19 mouse cellular contexts compared by ENCODE assay signal in genomic region chr13:92697141-92697540, GRCm38 (mm10).
DNase-seq lines count a peak whose midpoint lies in the region; ATAC-seq and TF ChIP-seq lines count a peak whose summit lies in the region.
"Had no signal": no experiment of that assay in that cellular context is flagged by ENCODE, and none has a peak within 500 bp of the region (broad histone marks: within the 10 kb centered on the region; RNA-seq: fewer than 3 reads in every experiment).

No protein-coding gene starts in this region.

- peaks cover 11% of the 10 kb centered on the region for H3K4me1 ChIP-seq in heart, embryonic 10.5 days
- peaks cover 16% of the 10 kb centered on the region for H3K4me1 ChIP-seq in midbrain, embryonic 10.5 days
- no peaks in the 10 kb centered on the region for H3K4me1 ChIP-seq in midbrain, postnatal 0 days (ENCODE audit: insufficient read depth, low read length)
- no peaks in the 10 kb centered on the region for H3K4me1 ChIP-seq in forebrain, postnatal 0 days (ENCODE audit: insufficient read depth)
- H3K4me1 ChIP-seq in stomach, embryonic 15.5 days, result no peaks in the 10 kb centered on the region

- no peak overlapping the region for H3K27ac ChIP-seq in heart, embryonic 10.5 days
- no peak overlapping the region for H3K27ac ChIP-seq in midbrain, embryonic 10.5 days (replicated peaks)
- no peak overlapping the region for H3K27ac ChIP-seq in midbrain, postnatal 0 days (ENCODE audit: low read depth, low read length)
- peak overlapping the region; percentile 51; the same call in 1 of the 2 replicates for H3K27ac ChIP-seq in forebrain, postnatal 0 days (ENCODE audit: low read depth, low read length)
- peak overlapping the region; percentile 57; the same call in 1 of the 2 replicates for H3K27ac ChIP-seq in stomach, embryonic 15.5 days
- H3K27ac ChIP-seq: midbrain, embryonic 12.5 days had no signal

- no peak overlapping the region for H3K4me3 ChIP-seq in heart, embryonic 10.5 days
- H3K4me3 ChIP-seq in midbrain, embryonic 10.5 days, result no peak overlapping the region
- no peak overlapping the region for H3K4me3 ChIP-seq in midbrain, postnatal 0 days (ENCODE audit: low read depth, low read length)
- no peak overlapping the region for H3K4me3 ChIP-seq in forebrain, postnatal 0 days (ENCODE audit: low read depth, low read length)
- H3K4me3 ChIP-seq in stomach, embryonic 15.5 days (replicated peaks), result no peak overlapping the region
- H3K4me3 ChIP-seq: midbrain, embryonic 12.5 days had no signal

- 76% methylated on average over 4 of the region's 4 CpGs for WGBS in heart, embryonic 10.5 days
- 88% methylated on average over 4 of the region's 4 CpGs for WGBS in midbrain, embryonic 10.5 days
- 91% methylated on average over 4 of the region's 4 CpGs for WGBS in midbrain, postnatal 0 days
- 86% methylated on average over 4 of the region's 4 CpGs for WGBS in forebrain, postnatal 0 days
- WGBS in stomach, embryonic 15.5 days, result 62% methylated on average over 4 of the region's 4 CpGs

- H3K27me3 ChIP-seq in heart, embryonic 10.5 days (ENCODE audit: insufficient read depth, poor library complexity, severe bottlenecking), result no peaks in the 10 kb centered on the region
- no peaks in the 10 kb centered on the region; the same call in 1 of the 2 replicates for H3K27me3 ChIP-seq in midbrain, embryonic 10.5 days (ENCODE audit: low read depth, poor library complexity, severe bottlenecking)
- no peaks in the 10 kb centered on the region for H3K27me3 ChIP-seq in midbrain, postnatal 0 days (ENCODE audit: insufficient read depth, low read length)
- H3K27me3 ChIP-seq in forebrain, postnatal 0 days (ENCODE audit: insufficient read depth, low read length), result no peaks in the 10 kb centered on the region
- no peaks in the 10 kb centered on the region for H3K27me3 ChIP-seq in stomach, embryonic 15.5 days (replicated peaks)
- H3K27me3 ChIP-seq: midbrain, embryonic 12.5 days had no signal

- H3K9ac ChIP-seq in midbrain, postnatal 0 days (replicated peaks; ENCODE audit: low read length, poor library complexity, severe bottlenecking), result no peak overlapping the region
- H3K9ac ChIP-seq in forebrain, postnatal 0 days, result no peak overlapping the region
- H3K9ac ChIP-seq in stomach, embryonic 15.5 days, result no peak overlapping the region
- H3K9ac ChIP-seq: midbrain, embryonic 12.5 days had no signal

- no peaks in the 10 kb centered on the region for H3K36me3 ChIP-seq in heart, embryonic 10.5 days
- H3K36me3 ChIP-seq in midbrain, embryonic 10.5 days, result peaks cover 6% of the 10 kb centered on the region; the same call in 1 of the 2 replicates
- H3K36me3 ChIP-seq in midbrain, postnatal 0 days (ENCODE audit: insufficient read depth, low read length), result no peaks in the 10 kb centered on the region; the same call in 1 of the 2 replicates
- H3K36me3 ChIP-seq in forebrain, postnatal 0 days (ENCODE audit: insufficient read depth), result no peaks in the 10 kb centered on the region
- H3K36me3 ChIP-seq in stomach, embryonic 15.5 days, result 0 out of 2 replicates have a peak, but pooled peaks cover 4% of the 10 kb centered on the region
- H3K36me3 ChIP-seq: midbrain, embryonic 12.5 days had no signal

- no peak overlapping the region for H3K4me2 ChIP-seq in midbrain, postnatal 0 days (ENCODE audit: low read depth, low read length, poor library complexity, severe bottlenecking)
- no peak overlapping the region for H3K4me2 ChIP-seq in forebrain, postnatal 0 days (ENCODE audit: low read depth)
- no peak overlapping the region for H3K4me2 ChIP-seq in stomach, embryonic 15.5 days
- H3K4me2 ChIP-seq: heart, embryonic 11.5 days; midbrain, embryonic 12.5 days had no signal

- ATAC-seq in midbrain, postnatal 0 days (ENCODE audit: low FRiP score), result no peak
- ATAC-seq in forebrain, postnatal 0 days, result no peak
- no peak for ATAC-seq in stomach, embryonic 15.5 days (ENCODE audit: insufficient read depth, low FRiP score, low read depth)
- ATAC-seq in CD4-positive, CD25-positive, alpha-beta regulatory T cell, adult 4 months, result no peak
- ATAC-seq in monocyte, adult 5-6 weeks (replicated peaks; ENCODE audit: insufficient number of reproducible peaks, low FRiP score, low TSS enrichment, poor library complexity, severe bottlenecking), result no peak

- intact Hi-C loops in heart, postnatal 10 days (cut with DNase I), result no loop called here

- peak; percentile 63 for DNase-seq in heart, embryonic 10.5 days (ENCODE audit: low spot score)
- DNase-seq in heart, postnatal 10 days, result no peak
- DNase-seq in midbrain, embryonic 10.5 days (ENCODE audit: low spot score), result peak; percentile 8
- DNase-seq in midbrain, postnatal 0 days (ENCODE audit: low spot score), result no peak
- no peak for DNase-seq in forebrain, postnatal 0 days
- DNase-seq: adrenal gland, adult 8-10 months; cerebellum, postnatal 25 days; gastrocnemius, postnatal 36 days; heart, postnatal 36 days; kidney, adult 8-10 months; kidney, postnatal 25 days; lung, adult 18-20 months; lung, postnatal 4 days; right cerebral cortex, postnatal 14 days had no signal

- H3K9me3 ChIP-seq in heart, embryonic 10.5 days, result no peaks in the 10 kb centered on the region
- no peaks in the 10 kb centered on the region for H3K9me3 ChIP-seq in midbrain, embryonic 10.5 days (replicated peaks)
- H3K9me3 ChIP-seq in midbrain, postnatal 0 days (ENCODE audit: low read length), result no peaks in the 10 kb centered on the region
- no peaks in the 10 kb centered on the region for H3K9me3 ChIP-seq in forebrain, postnatal 0 days (ENCODE audit: low read length)
- no peaks in the 10 kb centered on the region for H3K9me3 ChIP-seq in stomach, embryonic 15.5 days
- H3K9me3 ChIP-seq: midbrain, embryonic 12.5 days had no signal

- no peak for TF ChIP-seq CTCF in midbrain, postnatal 0 days (IDR thresholded peaks at IDR 0.05)
- TF ChIP-seq CTCF in forebrain, postnatal 0 days (IDR thresholded peaks at IDR 0.05; ENCODE audit: low read depth), result no peak

Comparison
In these comparisons a context has a peak if more than half of its experiments do, and no peak if none do; other contexts are left out.
1. DNase-seq: peak in heart, embryonic 10.5 days (single experiment) and midbrain, embryonic 10.5 days (single experiment); none in heart, postnatal 10 days (0 of 2), midbrain, postnatal 0 days (single experiment) and forebrain, postnatal 0 days (single experiment).
2. H3K27ac ChIP-seq: peak in forebrain, postnatal 0 days (single experiment) and stomach, embryonic 15.5 days (single experiment); none in heart, embryonic 10.5 days (single experiment), midbrain, embryonic 10.5 days (single experiment) and midbrain, postnatal 0 days (single experiment).